Mouse (Mus musculus) MEL (cell line): Measurements from ENCODE around the gene Fam19a3.

ENCODE experiments used
- CTCF ChIP-seq, 3 experiments: IDR thresholded peaks in 2 of 3; conservative IDR thresholded peaks in 1 of 3; 2 replicates each; pipeline ENCODE4 v1.5.1; 2011 to 2012; ENCODE audit warnings: low read length in 3 of 3, low read depth in 2 of 3, mild to moderate bottlenecking in 2 of 3, improper control_type of control experiment in 1 of 3, inconsistent platforms in 1 of 3, mixed read lengths in 1 of 3, moderate library complexity in 1 of 3; ENCODE audit not compliant: control insufficient read depth in 1 of 3, insufficient read depth in 1 of 3, poor library complexity in 1 of 3, severe bottlenecking in 1 of 3
- EP300 ChIP-seq, 2 experiments: IDR thresholded peaks; 2 replicates each; pipeline ENCODE4 v1.6.1; 2011; ENCODE audit warnings: improper control_type of control experiment in 2 of 2, low read length in 2 of 2, low read depth in 1 of 2, mild to moderate bottlenecking in 1 of 2
- ETS1 ChIP-seq: IDR thresholded peaks from 2 replicates; pipeline ENCODE4 v1.6.1; 2012; ENCODE audit warnings: low read depth, mild to moderate bottlenecking, inconsistent platforms, low read length, improper control_type of control experiment, moderate library complexity
- GATA1 ChIP-seq: IDR thresholded peaks from 2 replicates; pipeline ENCODE4 v1.6.1; 2011; ENCODE audit warnings: low read depth, low read length, improper control_type of control experiment
- MAFK ChIP-seq: IDR thresholded peaks from 2 replicates; pipeline ENCODE4 v1.6.1; 2011; ENCODE audit warnings: low read depth, mild to moderate bottlenecking, low read length, improper control_type of control experiment, borderline replicate concordance
- POLR2A ChIP-seq, 2 experiments: IDR thresholded peaks; 2 replicates each; pipeline ENCODE4 v1.6.1; 2011 to 2012; ENCODE audit warnings: low read length in 2 of 2, mild to moderate bottlenecking in 2 of 2, control low read depth in 1 of 2, improper control_type of control experiment in 1 of 2, low read depth in 1 of 2, moderate library complexity in 1 of 2; ENCODE audit not compliant: control insufficient read depth in 1 of 2, insufficient read depth in 1 of 2, poor library complexity in 1 of 2
- POLR2AphosphoS2 ChIP-seq: IDR thresholded peaks from 2 replicates; pipeline ENCODE4 v1.6.1; 2011; ENCODE audit warnings: low read length, improper control_type of control experiment
- RCOR1 ChIP-seq: IDR thresholded peaks from 2 replicates; pipeline ENCODE4 v1.6.1; 2012; ENCODE audit warnings: low read depth, mild to moderate bottlenecking, inconsistent platforms, low read length, improper control_type of control experiment
- USF1 ChIP-seq: IDR thresholded peaks from 2 replicates; pipeline ENCODE4 v1.6.1; 2014; ENCODE audit warnings: low read depth, mild to moderate bottlenecking, inconsistent platforms, low read length, improper control_type of control experiment, moderate library complexity

GRCm38 (mm10) chr3:104781471-104781903 is at the start of gene Fam19a3:
- TF ChIP-seq RCOR1, result no peak
- TF ChIP-seq GATA1, result no peak
- no peak for TF ChIP-seq MAFK
- TF ChIP-seq EP300 (IDR thresholded peaks at IDR 0.05; ENCODE audit: low read depth in 1 of 2, low read length in 2 of 2), result 0 out of 4 replicates have a peak, but pooled peaks of 1 of the 2 experiments have one; percentile 13
- no peak for TF ChIP-seq ETS1
- TF ChIP-seq USF1, result no peak
- TF ChIP-seq CTCF (IDR thresholded peaks at IDR 0.05 in 2 of 3, conservative IDR thresholded peaks at IDR 0.05 in 1 of 3; ENCODE audit: control insufficient read depth in 1 of 3, insufficient read depth in 1 of 3, low read depth in 2 of 3, low read length in 3 of 3, poor library complexity in 1 of 3, severe bottlenecking in 1 of 3), result no peak
- TF ChIP-seq POLR2AphosphoS2, result no peak
- TF ChIP-seq POLR2A (IDR thresholded peaks at IDR 0.05; ENCODE audit: control insufficient read depth in 1 of 2, insufficient read depth in 1 of 2, low read depth in 1 of 2, low read length in 2 of 2, poor library complexity in 1 of 2), result no peak
